Mouse (Mus musculus): ENCODE measurements around the gene Rasgrp4.
A peak's percentile ranks its signal among the peaks of the same experiment; 100 is the strongest.
"Not testable (repeated sequence)": the region's sequence is repeated elsewhere in the genome, so short reads cannot be mapped to it uniquely, and the experiment has no call there.

The Rasgrp4 gene

GRCm38 (mm10) chr7:29178106-29178505 lies 43.5 kb downstream of the Rasgrp4 start:
- peak; percentile 12 for DNase-seq (ENCODE audit: low spot score)

GRCm38 (mm10) chr7:29179323-29179722 lies 44.7 kb downstream of the Rasgrp4 start:
- DNase-seq (ENCODE audit: low spot score), result peak; percentile 19

DNA sequence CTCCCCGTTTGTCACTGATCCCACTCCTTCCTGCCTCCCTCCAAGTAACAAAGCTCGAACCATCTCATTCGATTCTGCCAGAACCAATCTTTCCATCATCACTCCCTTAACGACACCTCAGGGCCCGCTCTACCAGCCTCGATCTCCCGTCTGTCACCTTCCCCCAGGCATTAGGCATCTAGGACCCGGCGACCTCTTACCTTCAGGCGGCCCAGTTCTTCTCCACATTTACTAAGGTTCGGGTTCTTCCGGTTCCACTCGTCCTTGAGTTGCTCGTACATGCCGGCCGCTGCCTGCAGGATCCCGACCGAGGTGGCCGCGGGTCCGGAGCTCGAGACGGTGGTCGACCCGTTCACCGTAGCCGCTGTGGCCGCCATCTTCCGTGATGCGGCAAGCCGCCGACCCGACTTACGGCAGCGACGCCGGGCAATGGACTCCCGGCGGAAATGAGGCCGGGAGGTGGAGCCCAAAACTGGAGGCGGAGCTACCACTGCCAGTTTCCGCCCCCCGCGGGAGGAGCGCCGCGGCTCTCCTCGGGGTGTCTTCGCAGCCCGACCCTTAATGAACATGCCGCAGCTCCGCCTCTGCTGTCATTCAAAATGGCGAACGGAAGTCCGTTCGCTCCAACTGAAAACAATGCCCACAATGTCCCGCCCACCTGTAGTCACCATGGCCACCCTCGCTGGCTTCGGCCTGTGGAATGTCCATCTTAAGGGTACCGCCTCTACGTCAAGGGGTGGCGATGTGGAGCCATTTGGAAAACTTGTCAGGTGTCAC lies 45.6 kb downstream of the Rasgrp4 start, which contains the start of gene Psmd8:
Psmd8 (minus strand) TSS at position 625 of the 777 bp plus-strand sequence.
- DNase-seq (ENCODE audit: low spot score), result peak; percentile 95

DNA sequence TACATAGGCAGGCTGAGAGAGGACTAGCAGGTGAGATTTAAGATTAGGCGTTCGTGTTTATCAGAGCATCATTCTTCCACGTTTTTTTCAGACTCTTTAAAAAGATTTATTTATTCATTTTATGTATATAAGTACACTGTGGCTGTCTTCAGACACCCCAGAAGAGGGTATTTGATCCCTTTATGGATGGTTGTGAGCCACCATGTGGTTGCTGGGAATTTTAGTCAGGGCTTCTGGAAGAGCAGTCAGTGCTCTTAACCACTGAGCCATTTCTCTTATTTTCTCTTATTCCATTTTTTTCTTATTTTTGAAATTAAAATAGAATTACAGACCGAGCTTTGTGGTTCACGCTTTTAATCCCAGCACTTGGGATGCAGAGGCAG lies 46.2 kb downstream of the Rasgrp4 start:
- no peak for DNase-seq (ENCODE audit: low spot score)

DNA sequence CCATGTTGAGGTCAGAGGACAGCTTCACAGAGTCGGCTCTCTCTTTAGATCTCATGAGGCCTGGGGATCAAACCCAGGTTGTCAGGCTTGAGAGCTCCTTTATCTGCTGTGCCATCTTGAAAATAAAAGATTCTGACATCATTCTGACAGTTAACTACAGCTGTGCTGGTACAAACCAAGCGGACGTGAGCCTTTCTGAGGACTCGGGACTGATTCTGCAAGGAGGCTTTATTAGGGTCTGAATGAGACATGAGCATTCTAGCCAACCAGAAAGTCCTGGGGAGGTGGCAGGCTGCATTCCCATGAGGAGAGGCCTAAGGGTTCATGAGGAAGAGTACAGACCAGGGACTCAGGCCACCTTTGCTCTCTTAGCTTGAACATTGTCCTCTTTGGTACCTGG lies 46.7 kb downstream of the Rasgrp4 start:
- DNase-seq (ENCODE audit: low spot score), result not testable (repeated sequence)

DNA sequence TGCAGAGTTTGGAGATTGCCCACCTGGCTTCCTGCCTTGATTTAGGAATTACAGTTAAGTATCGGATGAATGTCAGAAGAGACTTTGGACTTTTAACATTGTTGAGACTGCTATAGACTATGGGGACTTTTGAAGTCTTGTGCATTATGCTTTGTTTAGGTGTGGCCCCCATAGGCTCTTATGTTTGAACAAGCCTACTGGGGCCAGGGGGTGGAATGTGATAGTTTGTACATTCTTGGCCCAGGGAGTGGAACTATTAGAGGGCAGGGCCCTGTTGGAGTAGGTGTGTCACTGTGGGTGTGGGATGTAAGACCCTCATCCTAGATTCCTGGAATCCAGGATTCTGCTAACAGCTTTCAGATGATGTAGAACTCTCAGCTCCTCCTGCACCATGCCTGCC lies 59.6 kb downstream of the Rasgrp4 start:
- not testable (repeated sequence) for DNase-seq (ENCODE audit: low spot score)

GRCm38 (mm10) chr7:29202577-29202976 lies 67.9 kb downstream of the Rasgrp4 start:
- no peak for DNase-seq (ENCODE audit: low spot score)

All from adipocyte (in vitro differentiated cells).